Mouse (Mus musculus) regulatory T cell (primary cell): ENCODE results near the gene Rab26.

ENCODE experiments used
- in situ Hi-C: fragments of 300-600 bp; cut with MboI, MseI; formaldehyde crosslinking; loops from one replicate; pipeline ENCODE4 v1.15.1; 2025; ENCODE audit warnings: high pct_unique_total_duplicates

The Rab26 gene

DNA sequence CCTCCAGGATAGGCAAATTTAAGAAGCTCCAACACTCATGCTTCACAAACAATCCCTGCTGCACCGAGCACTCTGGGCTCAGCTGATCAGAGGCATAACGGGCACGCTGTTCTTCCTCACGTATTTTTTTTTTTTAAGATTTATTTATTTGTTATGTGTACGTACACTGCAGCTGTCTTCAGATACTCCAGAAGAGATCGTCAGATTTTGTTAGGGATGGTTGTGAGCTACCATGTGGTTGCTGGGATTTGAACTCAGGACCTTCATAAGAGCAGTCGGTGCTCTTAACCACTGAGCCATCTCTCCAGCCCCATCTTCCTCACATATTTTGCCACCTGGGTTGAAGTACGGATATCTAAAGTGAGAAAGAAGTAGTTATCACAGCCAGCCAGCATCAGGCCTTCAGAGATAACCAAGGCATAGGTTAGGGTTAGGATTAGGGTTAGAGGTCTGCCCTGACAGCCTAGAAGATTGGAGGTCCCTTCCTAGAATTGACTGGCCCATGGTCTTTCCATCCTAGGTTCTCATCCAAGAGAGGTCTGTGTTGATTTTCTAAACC lies at the start of gene Rab26:
Rab26 (minus strand) TSS at position 51 of the 559 bp plus-strand sequence.
- in situ Hi-C loops = no loop called here

DNA sequence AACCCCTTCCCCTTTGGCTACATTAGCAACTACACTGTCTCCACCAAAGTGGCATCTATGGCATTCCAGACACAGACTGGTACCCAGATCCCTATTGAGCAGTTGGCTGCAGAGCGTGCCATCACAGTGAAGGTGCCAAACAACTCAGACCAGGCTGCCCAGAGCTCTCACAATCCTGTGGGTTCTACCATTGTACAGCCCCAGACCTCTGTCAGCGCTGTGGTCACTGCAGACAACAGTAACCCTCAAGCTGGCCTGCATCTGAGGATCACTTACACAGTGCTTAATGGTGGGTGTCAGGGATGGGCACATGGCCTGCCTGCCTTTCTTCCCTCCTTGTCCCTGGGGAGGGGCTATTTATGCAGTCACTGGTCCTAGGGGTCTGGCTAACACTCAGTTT lies 46.3 kb upstream of the Rab26 start:
- in situ Hi-C loops = no loop called here

- in situ Hi-C loops = loop anchor here (5.0 kb wide), 1 partner anchor 43 kb away; no protein-coding TSS in a partner anchor
Observed at GRCm38 (mm10) chr17:24579532-24579931, 45.5 kb upstream of the Rab26 start.

GRCm38 (mm10) chr17:24573811-24574210 lies 39.8 kb upstream of the Rab26 start:
- in situ Hi-C loops = no loop called here

DNA sequence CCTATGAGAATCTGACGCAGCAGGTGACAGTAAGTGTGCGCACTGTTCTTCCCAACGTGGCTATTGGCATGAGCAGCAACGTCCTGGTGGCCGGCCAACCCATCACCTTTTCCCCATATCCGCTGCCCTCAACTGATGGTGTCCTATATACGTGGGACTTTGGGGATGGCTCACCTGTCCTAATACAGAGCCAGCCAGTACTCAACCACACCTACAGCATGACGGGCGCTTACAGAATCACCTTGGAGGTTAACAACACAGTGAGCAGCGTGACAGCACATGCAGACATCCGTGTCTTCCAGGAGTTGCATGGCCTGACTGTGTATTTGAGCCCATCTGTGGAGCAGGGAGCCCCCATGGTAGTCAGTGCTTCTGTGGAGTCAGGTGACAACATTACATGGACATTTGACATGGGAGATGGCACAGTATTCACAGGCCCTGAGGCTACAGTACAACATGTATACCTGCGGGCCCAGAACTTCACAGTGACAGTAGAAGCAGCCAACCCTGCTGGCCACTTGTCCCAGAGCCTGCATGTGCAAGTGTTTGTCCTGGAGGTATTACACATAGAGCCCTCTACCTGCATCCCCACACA lies 38.7 kb upstream of the Rab26 start:
- in situ Hi-C loops = no loop called here

- in situ Hi-C loops = no loop called here
Observed at GRCm38 (mm10) chr17:24569837-24570236, 35.8 kb upstream of the Rab26 start.

- in situ Hi-C loops = no loop called here
Observed at GRCm38 (mm10) chr17:24567034-24567779, 33.2 kb upstream of the Rab26 start.

- in situ Hi-C loops = no loop called here
Observed at GRCm38 (mm10) chr17:24565792-24566191, 31.8 kb upstream of the Rab26 start.

DNA sequence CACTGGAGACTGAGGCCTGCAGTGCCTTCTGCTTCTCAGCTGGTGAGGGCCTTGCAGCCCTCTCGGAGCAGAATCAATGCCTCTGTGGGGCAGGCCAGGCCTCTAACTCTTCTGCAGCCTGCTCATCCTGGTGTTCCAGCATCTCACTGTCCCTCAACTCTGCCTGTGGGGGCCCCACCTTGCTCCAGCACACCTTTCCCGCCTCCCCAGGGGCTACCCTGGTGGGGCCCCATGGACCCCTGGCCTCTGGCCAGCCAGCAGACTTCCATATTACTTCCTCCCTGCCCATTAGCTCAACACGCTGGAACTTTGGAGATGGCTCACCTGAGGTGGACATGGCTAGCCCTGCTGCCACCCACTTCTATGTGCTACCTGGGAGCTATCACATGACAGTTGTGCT lies 31.1 kb upstream of the Rab26 start:
- in situ Hi-C loops = no loop called here

- in situ Hi-C loops = no loop called here
Observed at GRCm38 (mm10) chr17:24564422-24564821, 30.4 kb upstream of the Rab26 start.

GRCm38 (mm10) chr17:24563638-24564037 lies 29.6 kb upstream of the Rab26 start:
- in situ Hi-C loops = no loop called here

- in situ Hi-C loops = no loop called here
Observed at GRCm38 (mm10) chr17:24561592-24561991, 27.6 kb upstream of the Rab26 start.

- in situ Hi-C loops = no loop called here
Observed at GRCm38 (mm10) chr17:24560301-24561028, 26.5 kb upstream of the Rab26 start.

GRCm38 (mm10) chr17:24559146-24559545 lies 25.1 kb upstream of the Rab26 start:
- in situ Hi-C loops = no loop called here

DNA sequence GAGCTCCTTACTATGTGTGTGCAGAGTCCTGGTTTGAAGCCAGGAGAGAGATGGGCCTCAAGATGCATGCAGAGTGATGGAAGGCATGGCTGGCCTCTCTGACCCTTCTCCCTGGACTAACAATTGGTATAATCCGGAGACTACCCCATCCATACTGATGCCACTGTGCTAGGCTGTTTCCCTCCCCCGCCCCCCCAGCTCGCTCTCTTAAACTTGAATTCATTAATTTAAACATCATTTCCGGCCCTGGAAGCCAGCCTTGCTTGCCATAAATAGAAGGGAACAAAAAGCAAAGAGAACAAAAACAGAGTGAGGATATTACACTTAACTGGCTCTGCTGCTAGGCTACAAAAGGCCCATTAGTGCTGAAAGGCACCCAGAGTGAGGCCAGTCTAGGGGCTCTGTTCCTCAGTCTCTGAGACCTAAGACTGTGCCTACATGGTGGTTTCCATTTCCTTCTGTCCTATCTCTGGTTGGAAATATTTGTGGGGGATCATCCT lies 24.6 kb upstream of the Rab26 start:
- in situ Hi-C loops = no loop called here

DNA sequence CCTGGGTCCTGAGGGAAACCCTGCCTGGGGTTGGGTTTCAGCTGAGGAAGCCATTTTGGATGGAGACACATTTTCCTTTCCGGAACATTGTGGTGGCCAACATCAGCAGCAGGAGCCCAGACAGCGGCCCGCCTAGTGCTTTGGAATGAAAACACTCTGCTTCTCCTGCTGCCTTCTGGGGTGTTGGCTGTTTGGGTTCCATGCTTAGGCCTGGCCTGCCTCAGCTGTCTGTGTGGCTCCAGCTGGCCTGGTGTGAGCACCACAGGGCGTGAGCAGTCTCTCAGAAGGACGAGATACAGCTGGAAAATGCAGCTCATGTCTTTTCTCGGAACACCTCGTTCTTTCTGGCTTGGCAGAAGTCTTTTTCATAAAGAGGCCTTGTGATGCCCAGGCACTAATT lies 23.1 kb upstream of the Rab26 start:
- in situ Hi-C loops = no loop called here

DNA sequence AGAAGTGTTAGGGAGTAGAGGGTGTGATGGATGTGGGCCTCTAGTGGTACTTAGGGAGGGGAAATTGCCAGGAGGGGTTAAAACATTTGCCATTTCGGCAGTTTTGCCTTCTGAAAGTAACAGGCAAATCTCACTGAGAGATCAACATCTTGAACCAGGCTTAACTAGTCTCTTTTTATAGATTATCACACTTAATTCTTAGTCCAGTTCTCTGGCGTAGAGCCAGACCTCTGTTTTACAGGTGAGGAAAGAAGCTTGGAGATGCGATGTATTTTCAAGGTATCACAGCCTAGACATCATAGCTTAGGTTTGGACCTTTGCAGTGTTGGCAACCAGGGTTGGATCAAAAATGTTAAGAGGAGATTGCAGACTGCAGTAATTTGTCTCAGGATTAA lies 17.0 kb upstream of the Rab26 start:
- in situ Hi-C loops = no loop called here

DNA sequence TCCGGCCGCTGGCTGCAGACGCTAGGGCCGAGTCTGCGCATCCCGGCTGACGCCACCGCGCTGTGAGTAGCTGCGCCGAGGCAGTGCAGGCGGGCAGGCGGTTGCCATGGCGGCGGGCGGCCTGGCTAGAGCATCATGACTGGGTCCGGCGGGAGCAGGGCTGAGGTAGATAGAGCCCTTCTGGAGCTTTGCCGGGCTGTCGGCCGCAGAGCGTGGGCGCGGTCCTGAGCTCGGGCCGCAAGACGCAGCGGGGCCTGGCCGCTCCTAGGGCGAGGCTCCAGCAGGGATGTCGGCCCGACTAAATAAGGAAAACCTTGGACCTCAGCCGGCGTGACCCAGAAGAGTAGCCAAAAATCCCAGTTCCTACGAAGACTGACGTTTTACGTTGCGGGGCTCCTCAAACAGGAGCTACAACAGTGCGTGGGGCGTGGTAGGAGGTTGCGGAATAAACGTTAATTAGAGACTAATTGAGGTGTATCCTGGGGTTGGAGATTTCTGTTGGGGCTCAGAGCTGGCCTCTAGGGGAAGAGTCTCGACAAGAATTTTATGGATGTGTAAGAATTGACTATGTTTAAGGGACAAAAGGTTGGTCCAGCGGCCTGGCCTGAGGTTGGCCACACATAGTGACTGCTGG lies 16.5 kb upstream of the Rab26 start:
- in situ Hi-C loops = no loop called here

- in situ Hi-C loops = no loop called here
Observed at GRCm38 (mm10) chr17:24549618-24550415, 15.8 kb upstream of the Rab26 start, which contains the start of gene Pkd1. Pkd1 (plus strand) TSS chr17:24549834.

- in situ Hi-C loops = no loop called here
Observed at GRCm38 (mm10) chr17:24548921-24549617, 15.1 kb upstream of the Rab26 start.
